Mouse (Mus musculus): ENCODE data around the gene Tgfbr3. TPM values are rescaled to one million over a fixed set of nuclear protein-coding genes. Genes with fewer than 3 reads are reported as not detected.

The Tgfbr3 gene
- polyA plus RNA-seq, 1 experiment from 2014 or later, result 38.2 TPM

- WGBS (ENCODE audit: insufficient replicate concordance), result 43% methylated on average over 5 of the region's 5 CpGs
- Histone ChIP-seq H3K36me3 (ENCODE audit: control insufficient read depth, insufficient read depth, low read length) (no peaks in the 10 kb centered on the region), H3K4me1 (ENCODE audit: control insufficient read depth, insufficient read depth, low read length) (peaks cover 22% of the 10 kb centered on the region), H3K4me2 (no peak overlapping the region), H3K27me3 (ENCODE audit: control insufficient read depth, insufficient read depth, low read length) (no peaks in the 10 kb centered on the region), H3K9ac (ENCODE audit: low read depth, low read length) (no peak overlapping the region), H3K4me3 (ENCODE audit: low read depth, low read length) (no peak overlapping the region), H3K27ac (ENCODE audit: low read depth, low read length) (no peak overlapping the region), H3K9me3 (replicated peaks; ENCODE audit: control insufficient read depth, low read length) (no peaks in the 10 kb centered on the region)
- ATAC-seq (replicated peaks; ENCODE audit: insufficient number of reproducible peaks, low FRiP score, low TSS enrichment), result no peak
These were observed 199.5 kb downstream of the Tgfbr3 start for GRCm38 (mm10) chr5:107089966-107090365.

DNA sequence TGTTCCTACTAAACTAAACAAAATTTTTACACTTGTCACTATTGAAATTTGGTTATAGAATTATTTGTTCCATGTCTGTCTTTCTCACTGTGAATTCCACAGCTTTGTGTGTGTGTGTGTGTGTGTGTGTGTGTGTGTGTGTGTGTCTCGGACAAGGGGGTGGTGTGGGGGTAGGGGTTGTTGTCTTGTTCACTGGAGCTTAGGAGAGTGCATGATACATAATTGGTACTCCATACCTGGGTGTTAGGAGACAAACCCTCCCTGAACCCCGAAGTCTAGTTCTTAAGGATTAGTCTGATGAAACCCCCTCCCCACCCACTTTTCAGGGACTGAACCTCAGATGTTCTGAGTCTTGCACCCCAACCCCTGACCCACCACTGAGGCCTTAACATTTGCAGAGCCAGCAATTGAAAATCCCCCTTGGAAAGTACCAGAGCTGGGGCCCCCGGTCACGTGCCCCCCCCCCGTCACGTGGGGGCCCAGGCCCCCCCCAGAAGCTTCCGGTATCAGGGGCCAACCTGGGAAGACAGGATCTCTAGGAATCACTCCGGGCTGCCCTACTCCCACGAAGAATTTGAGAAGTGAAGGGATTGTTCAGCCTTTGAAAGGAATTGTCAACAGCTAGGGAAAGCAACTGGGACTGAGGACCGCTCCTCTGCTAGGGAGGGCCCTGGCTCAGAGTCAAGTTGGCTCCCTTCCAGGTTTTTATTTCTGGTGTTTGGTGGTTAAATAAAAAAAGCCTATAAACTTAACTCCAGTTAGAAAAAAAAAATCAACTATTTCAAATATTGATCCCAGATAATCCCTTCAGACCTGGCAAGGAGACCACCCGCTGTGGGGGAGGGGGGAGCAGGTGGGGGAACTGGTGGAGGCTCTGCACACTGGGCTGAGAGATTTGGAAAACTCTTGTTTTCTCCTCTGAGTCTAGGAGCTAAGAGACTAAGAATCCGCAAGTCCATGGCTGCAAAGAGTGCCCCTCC, 201.3 kb downstream of the Tgfbr3 start:
- no peak overlapping the region for H3K4me3 ChIP-seq (ENCODE audit: low read depth, low read length)
- H3K9ac ChIP-seq (ENCODE audit: low read depth, low read length), result 0 out of 2 replicates have a peak overlapping the region, but pooled peaks have one; percentile 43
- peak overlapping the region; percentile 32; the same call in 1 of the 2 replicates for H3K4me2 ChIP-seq
- peak overlapping the region; percentile 89 for H3K27ac ChIP-seq (ENCODE audit: low read depth, low read length)
- no peaks in the 10 kb centered on the region for H3K36me3 ChIP-seq (ENCODE audit: control insufficient read depth, insufficient read depth, low read length)
- H3K27me3 ChIP-seq (ENCODE audit: control insufficient read depth, insufficient read depth, low read length), result no peaks in the 10 kb centered on the region
- no peaks in the 10 kb centered on the region for H3K9me3 ChIP-seq (replicated peaks; ENCODE audit: control insufficient read depth, low read length)
- peak; percentile 80 for ATAC-seq (replicated peaks; ENCODE audit: insufficient number of reproducible peaks, low FRiP score, low TSS enrichment)
- H3K4me1 ChIP-seq (ENCODE audit: control insufficient read depth, insufficient read depth, low read length), result peaks cover 22% of the 10 kb centered on the region
- 27% methylated on average over 12 of the region's 12 CpGs for WGBS (ENCODE audit: insufficient replicate concordance)

GRCm38 (mm10) chr5:107087291-107087690, 202.1 kb downstream of the Tgfbr3 start:
- no peaks in the 10 kb centered on the region for H3K9me3 ChIP-seq (replicated peaks; ENCODE audit: control insufficient read depth, low read length)
- no peaks in the 10 kb centered on the region for H3K27me3 ChIP-seq (ENCODE audit: control insufficient read depth, insufficient read depth, low read length)
- H3K4me3 ChIP-seq (ENCODE audit: low read depth, low read length), result no peak overlapping the region
- no peaks in the 10 kb centered on the region for H3K36me3 ChIP-seq (ENCODE audit: control insufficient read depth, insufficient read depth, low read length)
- peaks cover 20% of the 10 kb centered on the region for H3K4me1 ChIP-seq (ENCODE audit: control insufficient read depth, insufficient read depth, low read length)
- H3K27ac ChIP-seq (ENCODE audit: low read depth, low read length), result peak overlapping the region; percentile 10; the same call in 1 of the 2 replicates
- H3K4me2 ChIP-seq, result no peak overlapping the region
- WGBS (ENCODE audit: insufficient replicate concordance), result 43% methylated on average over 2 of the region's 2 CpGs
- no peak for ATAC-seq (replicated peaks; ENCODE audit: insufficient number of reproducible peaks, low FRiP score, low TSS enrichment)
- no peak overlapping the region for H3K9ac ChIP-seq (ENCODE audit: low read depth, low read length)

GRCm38 (mm10) chr5:107086166-107086565, 203.3 kb downstream of the Tgfbr3 start:
- Histone ChIP-seq H3K4me2 (no peak overlapping the region), H3K4me1 (ENCODE audit: control insufficient read depth, insufficient read depth, low read length) (peaks cover 17% of the 10 kb centered on the region), H3K9ac (ENCODE audit: low read depth, low read length) (no peak overlapping the region), H3K4me3 (ENCODE audit: low read depth, low read length) (no peak overlapping the region), H3K36me3 (ENCODE audit: control insufficient read depth, insufficient read depth, low read length) (no peaks in the 10 kb centered on the region), H3K9me3 (replicated peaks; ENCODE audit: control insufficient read depth, low read length) (no peaks in the 10 kb centered on the region), H3K27me3 (ENCODE audit: control insufficient read depth, insufficient read depth, low read length) (no peaks in the 10 kb centered on the region), H3K27ac (ENCODE audit: low read depth, low read length) (no peak overlapping the region)
- WGBS (ENCODE audit: insufficient replicate concordance), result 84% methylated on average over 5 of the region's 5 CpGs
- ATAC-seq (replicated peaks; ENCODE audit: insufficient number of reproducible peaks, low FRiP score, low TSS enrichment), result no peak

GRCm38 (mm10) chr5:107084431-107084830, 205.0 kb downstream of the Tgfbr3 start:
- WGBS (ENCODE audit: insufficient replicate concordance), result 70% methylated on average over 4 of the region's 4 CpGs
- Histone ChIP-seq H3K27me3 (ENCODE audit: control insufficient read depth, insufficient read depth, low read length) (no peaks in the 10 kb centered on the region), H3K27ac (ENCODE audit: low read depth, low read length) (no peak overlapping the region), H3K4me1 (ENCODE audit: control insufficient read depth, insufficient read depth, low read length) (peaks cover 19% of the 10 kb centered on the region), H3K4me2 (no peak overlapping the region), H3K9ac (ENCODE audit: low read depth, low read length) (no peak overlapping the region), H3K4me3 (ENCODE audit: low read depth, low read length) (no peak overlapping the region), H3K9me3 (replicated peaks; ENCODE audit: control insufficient read depth, low read length) (no peaks in the 10 kb centered on the region), H3K36me3 (ENCODE audit: control insufficient read depth, insufficient read depth, low read length) (no peaks in the 10 kb centered on the region)
- ATAC-seq (replicated peaks; ENCODE audit: insufficient number of reproducible peaks, low FRiP score, low TSS enrichment), result no peak

- no peak overlapping the region for H3K4me3 ChIP-seq (ENCODE audit: low read depth, low read length)
- 67% methylated on average over 3 of the region's 3 CpGs for WGBS (ENCODE audit: insufficient replicate concordance)
- no peaks in the 10 kb centered on the region for H3K36me3 ChIP-seq (ENCODE audit: control insufficient read depth, insufficient read depth, low read length)
- peaks cover 12% of the 10 kb centered on the region for H3K4me1 ChIP-seq (ENCODE audit: control insufficient read depth, insufficient read depth, low read length)
- no peaks in the 10 kb centered on the region for H3K27me3 ChIP-seq (ENCODE audit: control insufficient read depth, insufficient read depth, low read length)
- H3K4me2 ChIP-seq, result no peak overlapping the region
- no peaks in the 10 kb centered on the region for H3K9me3 ChIP-seq (replicated peaks; ENCODE audit: control insufficient read depth, low read length)
- ATAC-seq (replicated peaks; ENCODE audit: insufficient number of reproducible peaks, low FRiP score, low TSS enrichment), result no peak
- no peak overlapping the region for H3K27ac ChIP-seq (ENCODE audit: low read depth, low read length)
- H3K9ac ChIP-seq (ENCODE audit: low read depth, low read length), result no peak overlapping the region
These were observed 207.4 kb downstream of the Tgfbr3 start for GRCm38 (mm10) chr5:107082011-107082410.

DNA sequence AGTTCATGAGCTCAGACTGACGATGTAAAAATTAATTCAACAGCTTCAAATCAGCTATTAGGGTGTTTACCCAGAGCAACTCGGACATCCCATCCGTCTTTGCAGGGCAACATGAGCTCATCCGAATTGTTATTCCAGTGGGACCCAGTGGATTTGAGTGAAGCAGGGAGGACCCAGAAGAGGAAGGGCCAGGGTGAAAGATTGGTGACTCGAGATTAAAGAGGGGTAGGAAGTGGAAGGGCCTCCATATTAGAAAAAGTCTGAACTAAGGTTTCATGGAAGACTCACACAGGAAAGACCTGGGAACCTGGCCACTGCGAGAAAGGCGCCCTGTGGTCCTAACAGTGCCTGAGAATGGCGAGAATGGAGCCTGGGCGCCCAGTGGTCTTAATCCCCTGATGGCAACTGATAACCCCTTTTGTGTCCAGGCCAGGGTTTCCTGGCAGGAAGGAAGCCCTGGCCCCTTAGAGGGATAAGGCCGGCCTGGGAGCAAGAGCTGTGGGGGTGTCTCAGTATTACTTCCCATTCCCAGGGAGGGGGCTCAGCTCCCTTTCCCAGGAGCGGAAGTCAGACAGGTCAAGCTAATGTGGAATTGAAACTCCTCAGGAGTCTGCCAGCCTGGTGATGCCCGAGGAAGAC, 208.3 kb downstream of the Tgfbr3 start:
- no peaks in the 10 kb centered on the region for H3K36me3 ChIP-seq (ENCODE audit: control insufficient read depth, insufficient read depth, low read length)
- peaks cover 12% of the 10 kb centered on the region for H3K4me1 ChIP-seq (ENCODE audit: control insufficient read depth, insufficient read depth, low read length)
- no peak overlapping the region for H3K4me2 ChIP-seq
- WGBS (ENCODE audit: insufficient replicate concordance), result 35% methylated on average over 12 of the region's 12 CpGs
- H3K27ac ChIP-seq (ENCODE audit: low read depth, low read length), result peak overlapping the region; percentile 58
- H3K4me3 ChIP-seq (ENCODE audit: low read depth, low read length), result no peak overlapping the region
- no peaks in the 10 kb centered on the region for H3K27me3 ChIP-seq (ENCODE audit: control insufficient read depth, insufficient read depth, low read length)
- peak; percentile 42 for ATAC-seq (replicated peaks; ENCODE audit: insufficient number of reproducible peaks, low FRiP score, low TSS enrichment)
- H3K9me3 ChIP-seq (replicated peaks; ENCODE audit: control insufficient read depth, low read length), result no peaks in the 10 kb centered on the region
- H3K9ac ChIP-seq (ENCODE audit: low read depth, low read length), result no peak overlapping the region

GRCm38 (mm10) chr5:107079920-107080319, 209.5 kb downstream of the Tgfbr3 start:
- no peaks in the 10 kb centered on the region for H3K9me3 ChIP-seq (replicated peaks; ENCODE audit: control insufficient read depth, low read length)
- WGBS (ENCODE audit: insufficient replicate concordance), result 44% methylated on average over 8 of the region's 8 CpGs
- no peak overlapping the region for H3K9ac ChIP-seq (ENCODE audit: low read depth, low read length)
- no peak for ATAC-seq (replicated peaks; ENCODE audit: insufficient number of reproducible peaks, low FRiP score, low TSS enrichment)
- no peaks in the 10 kb centered on the region for H3K27me3 ChIP-seq (ENCODE audit: control insufficient read depth, insufficient read depth, low read length)
- no peak overlapping the region for H3K4me2 ChIP-seq
- peak overlapping the region; percentile 74 for H3K27ac ChIP-seq (ENCODE audit: low read depth, low read length)
- H3K4me1 ChIP-seq (ENCODE audit: control insufficient read depth, insufficient read depth, low read length), result peaks cover 18% of the 10 kb centered on the region
- no peaks in the 10 kb centered on the region for H3K36me3 ChIP-seq (ENCODE audit: control insufficient read depth, insufficient read depth, low read length)
- no peak overlapping the region for H3K4me3 ChIP-seq (ENCODE audit: low read depth, low read length)

All from heart, embryonic 11.5 days (tissue).